Mouse (Mus musculus) stomach, postnatal 0 days (tissue): ENCODE results near the gene Avp. TPM values are rescaled to one million over a fixed set of nuclear protein-coding genes. Genes with fewer than 3 reads are reported as not detected.
A peak's percentile ranks its signal among the peaks of the same experiment; 100 is the strongest.

Experiments
- ATAC-seq: fragments of 200-750 bp; cut with Nextera tagmentation; 2 replicates; pipeline ENCODE4 v1.8.0; 2017; ENCODE audit not compliant: low FRiP score, low TSS enrichment
- DNase-seq: peaks from one replicate; pipeline ENCODE4 v3.0.0-alpha.2; 2016; ENCODE audit warnings: low spot score
- H3K27ac ChIP-seq: fragments of 300-500 bp; sonication (generic); replicated peaks from 2 replicates; pipeline ENCODE4 v1.5.1; 2014; ENCODE audit warnings: mild to moderate bottlenecking, control low read depth
- H3K27me3 ChIP-seq: fragments of 300-500 bp; sonication (generic); 2 replicates; pipeline ENCODE4 v1.6.1; 2014; ENCODE audit warnings: low read length; ENCODE audit not compliant: control insufficient read depth, insufficient read depth
- H3K36me3 ChIP-seq: fragments of 300-500 bp; sonication (generic); 2 replicates; pipeline ENCODE4 v1.6.1; 2014; ENCODE audit warnings: low read length, mixed read lengths; ENCODE audit not compliant: control insufficient read depth, insufficient read depth
- H3K4me1 ChIP-seq: fragments of 300-500 bp; sonication (generic); replicated peaks from 2 replicates; pipeline ENCODE4 v1.6.1; 2014; ENCODE audit warnings: antibody characterized with exemption; ENCODE audit not compliant: control insufficient read depth, insufficient read depth
- H3K4me2 ChIP-seq: fragments of 300-500 bp; sonication (generic); replicated peaks from 2 replicates; pipeline ENCODE4 v1.6.1; 2014; ENCODE audit warnings: low read depth, mild to moderate bottlenecking, control low read depth, moderate library complexity
- H3K4me3 ChIP-seq: fragments of 300-500 bp; sonication (generic); 2 replicates; pipeline ENCODE4 v1.5.1; 2014; ENCODE audit warnings: low read depth, low read length, control low read depth
- H3K9ac ChIP-seq: fragments of 300-500 bp; sonication (generic); 2 replicates; pipeline ENCODE4 v1.6.1; 2014; ENCODE audit warnings: mild to moderate bottlenecking, low read length, control low read depth, mixed read lengths
- H3K9me3 ChIP-seq: fragments of 300-500 bp; sonication (generic); 2 replicates; pipeline ENCODE4 v1.6.1; 2016; ENCODE audit warnings: low read length; ENCODE audit not compliant: control insufficient read depth
- CTCF ChIP-seq: IDR thresholded peaks from 2 replicates; pipeline ENCODE4 v1.5.1; 2016; ENCODE audit warnings: antibody characterized with exemption, low read depth, mild to moderate bottlenecking, moderate library complexity
- EP300 ChIP-seq: optimal IDR thresholded peaks from 2 replicates; pipeline ENCODE3; 2016; ENCODE audit warnings: antibody characterized with exemption
- WGBS: fragments of 180-500 bp; shearing (Covaris S2); extraction: QIAGEN DNeasy Blood & Tissue Kit; methylation state at CpG from one replicate; pipeline ENCODE4 v1.1.7; 2014; 5-methylcytosine and 5-hydroxymethylcytosine counted together
- polyA plus RNA-seq: library from polyadenylated mRNA; unstranded; fragments of >200 nt; fragmentation: Nextera tagmentation; extraction: Ambion mirVana; gene quantifications from 2 replicates; pipeline ENCODE4 v1.2.1, GENCODE M21; 2015

The Avp gene
- polyA plus RNA-seq, 1 experiment from 2014 or later, result 0.23 TPM

DNA sequence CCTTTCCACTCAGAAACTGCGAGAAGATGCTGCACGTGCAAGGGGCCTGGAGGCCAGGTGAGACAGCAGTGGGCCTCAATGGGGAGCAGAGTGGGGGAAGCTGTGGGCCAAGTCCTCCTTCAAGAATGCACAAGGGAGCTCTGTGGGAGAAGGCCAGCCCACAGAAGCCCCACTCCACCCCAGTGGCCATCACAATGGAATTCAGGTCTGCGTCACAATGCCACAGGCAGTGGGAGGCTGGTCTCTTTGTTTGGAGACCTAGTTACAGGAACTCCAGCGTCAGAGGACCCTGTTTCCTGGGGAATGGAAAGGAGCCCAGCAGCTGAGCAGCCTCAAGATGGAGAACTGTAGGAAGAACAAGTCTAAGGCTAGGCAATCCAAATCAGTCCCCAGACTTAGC is 6.8 kb upstream of the Avp start:
- WGBS, result 68% methylated on average over 4 of the region's 4 CpGs
- H3K4me2 ChIP-seq, result no peak overlapping the region
- TF ChIP-seq CTCF, result no peak
- TF ChIP-seq EP300, result no peak

DNA sequence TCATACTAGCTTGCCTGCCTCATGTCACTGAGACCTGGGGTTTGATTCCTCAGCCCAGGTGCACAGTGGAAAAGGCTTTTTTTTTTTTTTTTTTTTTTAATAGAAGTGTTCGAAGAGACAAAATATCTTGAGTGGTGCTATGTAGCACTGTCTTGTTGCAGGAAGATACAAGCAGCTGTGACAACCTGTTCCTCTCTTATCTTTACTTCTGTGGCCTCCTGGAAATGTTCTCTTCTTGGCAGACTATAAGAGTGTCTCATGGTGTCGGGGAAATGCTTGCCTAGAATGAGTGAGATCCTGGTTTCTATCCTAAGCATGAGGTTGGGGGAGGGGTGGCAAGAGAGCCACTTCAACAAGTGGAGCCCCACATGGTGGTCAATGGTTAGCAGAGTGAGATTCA is 6.0 kb upstream of the Avp start:
- no peak for DNase-seq
- H3K36me3 ChIP-seq, result no peaks in the 10 kb centered on the region; the same call in 1 of the 2 replicates
- H3K4me2 ChIP-seq, result no peak overlapping the region
- WGBS, result 74% methylated on average over 2 of the region's 2 CpGs
- no peak overlapping the region for H3K27ac ChIP-seq
- ATAC-seq, result no peak
- no peaks in the 10 kb centered on the region for H3K4me1 ChIP-seq
- no peaks in the 10 kb centered on the region for H3K27me3 ChIP-seq
- no peaks in the 10 kb centered on the region for H3K9me3 ChIP-seq
- TF ChIP-seq CTCF, result no peak
- no peak for TF ChIP-seq EP300
- H3K9ac ChIP-seq, result no peak overlapping the region
- H3K4me3 ChIP-seq, result no peak overlapping the region

More for the DNA sequence above, 6.8 kb upstream of the Avp start:
- Histone ChIP-seq H3K9me3 (no peaks in the 10 kb centered on the region), H3K9ac (no peak overlapping the region), H3K27me3 (no peaks in the 10 kb centered on the region), H3K27ac (no peak overlapping the region), H3K4me1 (no peaks in the 10 kb centered on the region), H3K36me3 (no peaks in the 10 kb centered on the region; the same call in 1 of the 2 replicates), H3K4me3 (no peak overlapping the region)
- ATAC-seq (no peak), DNase-seq (no peak)

DNA sequence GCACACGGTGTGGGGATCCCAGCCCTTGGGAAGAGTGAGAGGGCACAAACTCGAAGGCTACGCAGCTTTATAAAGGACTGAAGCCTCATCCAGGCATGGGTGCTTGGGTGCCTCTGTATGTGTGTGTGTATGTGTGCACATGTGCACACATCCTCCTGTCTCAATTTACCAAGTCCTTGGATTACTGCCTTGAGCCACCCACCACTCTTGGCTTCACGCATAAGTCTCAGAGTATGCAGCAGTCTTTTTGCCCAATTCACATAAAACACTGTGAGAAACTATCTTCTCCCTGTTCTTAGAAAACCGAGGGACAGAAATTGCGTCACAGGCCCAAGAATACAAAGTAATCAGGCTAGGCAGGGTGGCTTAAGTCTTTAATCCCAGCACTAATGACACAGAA is 3.7 kb upstream of the Avp start:
- TF ChIP-seq CTCF (no peak), EP300 (no peak)
- Histone ChIP-seq H3K4me3 (no peak overlapping the region), H3K27ac (no peak overlapping the region), H3K9ac (no peak overlapping the region), H3K36me3 (no peaks in the 10 kb centered on the region; the same call in 1 of the 2 replicates), H3K9me3 (no peaks in the 10 kb centered on the region), H3K4me2 (no peak overlapping the region), H3K4me1 (no peaks in the 10 kb centered on the region; the same call in 1 of the 2 replicates), H3K27me3 (peaks cover 2% of the 10 kb centered on the region; the same call in 1 of the 2 replicates)
- 83% methylated on average over 6 of the region's 6 CpGs for WGBS
- DNase-seq (no peak), ATAC-seq (no peak)

DNA sequence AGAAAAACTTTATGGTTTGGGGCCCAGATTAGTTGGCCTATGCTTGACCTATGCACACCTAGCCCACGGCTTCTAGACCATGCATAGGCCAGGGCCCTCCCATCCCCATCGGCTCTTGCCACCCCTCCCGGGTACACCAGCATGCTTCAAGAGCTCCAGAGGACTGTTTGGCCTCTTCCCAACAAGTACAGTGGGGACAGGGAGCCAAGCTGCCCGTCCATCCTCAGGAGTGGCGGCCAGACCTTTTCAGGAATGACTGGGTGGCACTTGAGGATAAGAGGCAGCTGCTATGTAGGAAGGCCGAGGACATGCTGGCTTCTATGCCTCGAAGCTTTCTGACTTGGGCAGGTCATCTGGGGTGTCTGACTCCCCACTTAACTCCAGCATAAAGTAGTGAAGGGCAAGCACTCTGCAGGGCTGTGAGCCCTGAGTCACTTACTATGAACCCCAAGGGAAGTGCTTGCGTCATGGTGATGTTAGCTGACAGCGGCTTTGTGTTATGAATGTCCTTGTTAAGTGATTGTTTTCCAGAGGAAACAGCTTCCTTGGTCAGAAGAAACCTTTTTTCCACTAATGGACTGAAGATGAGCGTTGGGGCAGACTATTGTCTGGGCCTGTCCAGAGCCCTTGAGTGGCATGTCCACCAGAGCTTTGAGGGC is 1.7 kb upstream of the Avp start:
- DNase-seq, result no peak
- 80% methylated on average over 10 of the region's 10 CpGs for WGBS
- Histone ChIP-seq H3K27me3 (peaks cover 4% of the 10 kb centered on the region; the same call in 1 of the 2 replicates), H3K36me3 (no peaks in the 10 kb centered on the region), H3K9ac (no peak overlapping the region), H3K4me2 (no peak overlapping the region), H3K9me3 (no peaks in the 10 kb centered on the region), H3K4me3 (no peak overlapping the region), H3K27ac (no peak overlapping the region), H3K4me1 (no peaks in the 10 kb centered on the region; the same call in 1 of the 2 replicates)
- TF ChIP-seq EP300 (no peak), CTCF (no peak)
- ATAC-seq, result no peak

DNA sequence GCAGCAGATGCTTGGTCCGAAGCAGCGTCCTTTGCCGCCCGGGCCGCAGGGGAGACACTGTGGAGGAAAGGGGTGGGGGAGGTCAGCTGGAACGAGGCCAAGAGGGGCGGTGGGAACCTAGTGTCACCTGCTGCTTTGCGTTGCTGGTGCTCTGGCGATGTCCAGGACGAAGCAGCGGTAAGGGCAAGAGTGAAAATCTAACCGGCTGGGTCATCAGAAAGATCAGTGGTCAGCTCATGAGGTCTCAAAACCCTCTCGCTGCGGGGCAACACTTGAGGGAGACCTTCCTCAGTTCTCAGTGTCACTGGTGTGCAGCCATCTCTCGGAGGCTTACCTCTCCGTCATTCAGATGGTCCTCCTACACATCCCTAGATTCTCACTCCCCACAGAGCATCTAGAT is 1.2 kb downstream of the Avp start:
- no peaks in the 10 kb centered on the region for H3K9me3 ChIP-seq
- WGBS, result 6% methylated on average over 16 of the region's 16 CpGs
- TF ChIP-seq EP300 (no peak), CTCF (no peak)
- ATAC-seq (no peak), DNase-seq (no peak)
- no peaks in the 10 kb centered on the region; the same call in 1 of the 2 replicates for H3K4me1 ChIP-seq
- peak overlapping the region; percentile 35 for H3K4me3 ChIP-seq
- H3K27me3 ChIP-seq, result peaks cover 8% of the 10 kb centered on the region; the same call in 1 of the 2 replicates
- no peaks in the 10 kb centered on the region for H3K36me3 ChIP-seq
- H3K4me2 ChIP-seq, result peak overlapping the region; percentile 56
- no peak overlapping the region for H3K9ac ChIP-seq
- H3K27ac ChIP-seq, result no peak overlapping the region

DNA sequence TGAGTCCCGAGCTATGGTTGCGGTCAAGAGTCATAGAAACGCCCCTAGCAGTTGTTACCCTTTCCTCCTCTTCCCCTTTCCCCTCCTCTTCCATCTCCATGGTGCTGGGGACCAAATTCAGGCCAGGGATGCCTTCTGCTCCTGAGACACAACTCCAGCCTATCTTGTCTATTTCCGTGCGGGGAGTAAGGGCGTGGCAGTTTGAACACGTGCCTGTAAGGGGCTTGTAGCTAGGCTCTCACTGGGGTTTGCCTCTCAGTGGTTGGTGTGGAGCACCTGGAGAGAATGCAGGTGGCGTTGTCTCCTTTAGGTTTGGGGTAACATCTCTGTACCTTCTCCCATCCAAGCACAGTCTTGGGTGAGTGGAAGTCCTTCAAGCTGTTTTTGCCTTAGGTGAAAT is 2.6 kb downstream of the Avp start:
- no peak overlapping the region for H3K9ac ChIP-seq
- no peak overlapping the region for H3K4me3 ChIP-seq
- no peak for ATAC-seq
- H3K36me3 ChIP-seq, result no peaks in the 10 kb centered on the region
- no peak overlapping the region for H3K4me2 ChIP-seq
- TF ChIP-seq EP300 (no peak), CTCF (no peak)
- H3K27ac ChIP-seq, result no peak overlapping the region
- DNase-seq, result no peak
- 3% methylated on average over 8 of the region's 8 CpGs for WGBS
- H3K4me1 ChIP-seq, result no peaks in the 10 kb centered on the region; the same call in 1 of the 2 replicates
- H3K27me3 ChIP-seq, result peaks cover 10% of the 10 kb centered on the region; the same call in 1 of the 2 replicates
- H3K9me3 ChIP-seq, result no peaks in the 10 kb centered on the region
